In genomic region chr11:79830567-79831055, GRCm38 (mm10) we compare ENCODE assay signal across 22 mouse cellular contexts.
DNase-seq lines count a peak whose midpoint lies in the region; ATAC-seq and TF ChIP-seq lines count a peak whose summit lies in the region.
"Had no signal": no experiment of that assay in that cellular context is flagged by ENCODE, and none has a peak within 500 bp of the region (broad histone marks: within the 10 kb centered on the region; RNA-seq: fewer than 3 reads in every experiment).

No protein-coding gene starts in this region.

- no peak for TF ChIP-seq CTCF in hindbrain, postnatal 0 days (IDR thresholded peaks at IDR 0.05; ENCODE audit: low read depth)

- WGBS in hindbrain, postnatal 0 days, result 54% methylated on average over 5 of the region's 5 CpGs
- 75% methylated on average over 5 of the region's 5 CpGs for WGBS in hindbrain, embryonic 16.5 days
- 53% methylated on average over 5 of the region's 5 CpGs for WGBS in lung, embryonic 16.5 days

- no peak overlapping the region for H3K9ac ChIP-seq in hindbrain, postnatal 0 days (replicated peaks; ENCODE audit: low read length)
- H3K9ac ChIP-seq in hindbrain, embryonic 16.5 days (ENCODE audit: low read depth, low read length), result no peak overlapping the region
- no peak overlapping the region for H3K9ac ChIP-seq in lung, embryonic 16.5 days (ENCODE audit: low read length)
- H3K9ac ChIP-seq: embryonic facial prominence, embryonic 15.5 days; heart, embryonic 13.5 days; hindbrain, embryonic 12.5 days; intestine, embryonic 15.5 days had no signal

- no peak overlapping the region for H3K4me2 ChIP-seq in hindbrain, postnatal 0 days (ENCODE audit: low read depth, low read length)
- H3K4me2 ChIP-seq in hindbrain, embryonic 16.5 days (ENCODE audit: low read length), result no peak overlapping the region
- no peak overlapping the region for H3K4me2 ChIP-seq in lung, embryonic 16.5 days (ENCODE audit: low read depth, low read length)
- H3K4me2 ChIP-seq: embryonic facial prominence, embryonic 15.5 days; heart, embryonic 13.5 days; hindbrain, embryonic 12.5 days; intestine, embryonic 15.5 days had no signal

- H3K27me3 ChIP-seq in hindbrain, postnatal 0 days (ENCODE audit: insufficient read depth, low read length), result no peaks in the 10 kb centered on the region
- H3K27me3 ChIP-seq in hindbrain, embryonic 16.5 days (replicated peaks; ENCODE audit: control insufficient read depth, insufficient read depth, low read length), result no peaks in the 10 kb centered on the region
- no peaks in the 10 kb centered on the region for H3K27me3 ChIP-seq in lung, embryonic 16.5 days (ENCODE audit: control insufficient read depth, insufficient read depth, low read depth, low read length)
- H3K27me3 ChIP-seq: embryonic facial prominence, embryonic 15.5 days; heart, embryonic 13.5 days; hindbrain, embryonic 12.5 days; intestine, embryonic 15.5 days had no signal

- ATAC-seq in hindbrain, postnatal 0 days, result 0 out of 2 replicates have a peak, but pooled peaks have one; percentile 12
- ATAC-seq in hindbrain, embryonic 16.5 days, result no peak
- peak; percentile 51; the same call in 1 of the 2 replicates for ATAC-seq in lung, embryonic 16.5 days (ENCODE audit: low read depth)
- ATAC-seq: forebrain, embryonic 14.5 days; intestine, embryonic 15.5 days had no signal

- no peaks in the 10 kb centered on the region for H3K4me1 ChIP-seq in hindbrain, postnatal 0 days (ENCODE audit: insufficient read depth, low read length)
- no peaks in the 10 kb centered on the region for H3K4me1 ChIP-seq in hindbrain, embryonic 16.5 days (ENCODE audit: control insufficient read depth, insufficient read depth, low read depth, low read length)
- peaks cover 4% of the 10 kb centered on the region; the same call in 1 of the 2 replicates for H3K4me1 ChIP-seq in lung, embryonic 16.5 days (replicated peaks; ENCODE audit: control insufficient read depth, insufficient read depth, low read length)

- H3K27ac ChIP-seq in hindbrain, postnatal 0 days, result no peak overlapping the region
- no peak overlapping the region for H3K27ac ChIP-seq in hindbrain, embryonic 16.5 days (ENCODE audit: low read depth, low read length)
- H3K27ac ChIP-seq in lung, embryonic 16.5 days (ENCODE audit: low read length), result no peak overlapping the region
- H3K27ac ChIP-seq: embryonic facial prominence, embryonic 15.5 days; forebrain, embryonic 10.5 days; heart, embryonic 13.5 days; hindbrain, embryonic 12.5 days; intestine, embryonic 15.5 days had no signal

- no peak overlapping the region for H3K4me3 ChIP-seq in hindbrain, postnatal 0 days (ENCODE audit: low read length)
- H3K4me3 ChIP-seq in hindbrain, embryonic 16.5 days (ENCODE audit: low read length), result no peak overlapping the region
- H3K4me3 ChIP-seq in lung, embryonic 16.5 days (ENCODE audit: low read length), result no peak overlapping the region
- H3K4me3 ChIP-seq: embryonic facial prominence, embryonic 15.5 days; erythroblast, embryonic 14.5 days; forebrain, embryonic 10.5 days; heart, embryonic 13.5 days; hindbrain, embryonic 12.5 days; intestine, embryonic 15.5 days had no signal

- H3K36me3 ChIP-seq in hindbrain, postnatal 0 days (ENCODE audit: insufficient read depth, low read length), result no peaks in the 10 kb centered on the region
- H3K36me3 ChIP-seq in hindbrain, embryonic 16.5 days (ENCODE audit: control insufficient read depth, insufficient read depth, low read length), result no peaks in the 10 kb centered on the region
- H3K36me3 ChIP-seq in lung, embryonic 16.5 days (ENCODE audit: control insufficient read depth, insufficient read depth, low read length), result no peaks in the 10 kb centered on the region
- H3K36me3 ChIP-seq: embryonic facial prominence, embryonic 15.5 days; forebrain, embryonic 10.5 days; heart, embryonic 13.5 days; hindbrain, embryonic 12.5 days; intestine, embryonic 15.5 days had no signal

- no peaks in the 10 kb centered on the region for H3K9me3 ChIP-seq in hindbrain, postnatal 0 days (ENCODE audit: low read length)
- no peaks in the 10 kb centered on the region; the same call in 1 of the 2 replicates for H3K9me3 ChIP-seq in hindbrain, embryonic 16.5 days (ENCODE audit: control insufficient read depth, low read length)
- H3K9me3 ChIP-seq in lung, embryonic 16.5 days (ENCODE audit: control insufficient read depth, low read length), result no peaks in the 10 kb centered on the region
- H3K9me3 ChIP-seq: embryonic facial prominence, embryonic 15.5 days; forebrain, embryonic 10.5 days; heart, embryonic 13.5 days; hindbrain, embryonic 12.5 days; intestine, embryonic 15.5 days had no signal

- DNase-seq in hindbrain, postnatal 0 days (ENCODE audit: low spot score), result no peak
- no peak for DNase-seq in lung, postnatal 25 days (ENCODE audit: low spot score)
- peak; percentile 24 for DNase-seq in adipocyte (ENCODE audit: low spot score)
- DNase-seq in lung, postnatal 14 days, result peak; percentile 31
- no peak for DNase-seq in left cerebral cortex, adult 8-10 months (ENCODE audit: low spot score in 2 of 2)
- DNase-seq: adrenal gland, adult 2 months; adrenal gland, postnatal 25 days; cerebellum, adult 18-20 months; cerebellum, adult 9-11 months; embryo, embryonic 11 days; gastrocnemius, postnatal 25 days; heart, adult 11 months; heart, postnatal 4 days had no signal

Comparison
In these comparisons a context has a peak if more than half of its experiments do, and no peak if none do; other contexts are left out.
1. DNase-seq: peak in adipocyte (single experiment) and lung, postnatal 14 days (single experiment); none in hindbrain, postnatal 0 days (single experiment), lung, postnatal 25 days (single experiment) and left cerebral cortex, adult 8-10 months (0 of 2).